Mouse (Mus musculus): ENCODE measurements around the gene Vpreb1.

GRCm38 (mm10) chr16:16856731-16857476 lies 13.7 kb downstream of the Vpreb1 start:
- TF ChIP-seq CTCF (IDR thresholded peaks at IDR 0.05; ENCODE audit: control insufficient read depth, insufficient read depth, insufficient replicate concordance, low read depth, low read length) = no peak
- TF ChIP-seq POLR2A (IDR thresholded peaks at IDR 0.05; ENCODE audit: control insufficient read depth, low read depth, low read length) = no peak
